Mouse (Mus musculus): Measurements from ENCODE around the gene Rsl1d1.

DNA sequence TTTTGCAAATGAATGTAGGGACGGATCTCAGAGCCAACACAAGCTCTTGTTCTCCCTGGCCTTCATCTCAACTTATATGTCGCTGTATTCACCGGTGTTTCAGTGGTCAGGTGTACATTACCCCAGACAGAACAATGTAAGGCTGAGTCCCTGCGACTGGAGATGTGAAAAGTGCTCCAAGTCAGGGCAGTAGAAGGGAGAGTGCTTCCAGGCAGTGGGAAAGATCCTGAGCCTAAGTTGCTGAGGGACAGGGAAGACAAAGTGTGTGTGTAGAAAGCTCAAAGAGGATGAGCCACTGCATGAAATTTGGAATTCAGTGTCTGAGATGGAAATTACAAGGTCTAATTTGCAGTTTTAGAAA lies 26.3 kb downstream of the Rsl1d1 start:
- TF ChIP-seq CTCF (IDR thresholded peaks at IDR 0.05; ENCODE audit: extremely low read depth, insufficient read length, insufficient replicate concordance, low read depth, low read length) (no peak), POLR2A (IDR thresholded peaks at IDR 0.05; ENCODE audit: low read depth, low read length) (no peak)
